Mouse (Mus musculus) liver, adult 2 months (tissue): ENCODE measurements around the gene Pik3r3. TPM values are rescaled to one million over a fixed set of nuclear protein-coding genes. Genes with fewer than 3 reads are reported as not detected.

Source experiments
- DNase-seq: peaks from one replicate; pipeline ENCODE4 v3.0.0-alpha.2; 2011; ENCODE audit warnings: low read depth, low spot score; ENCODE audit errors: extremely low read depth
- H3K27ac ChIP-seq: fragments of 200-500 bp; replicated peaks from 2 replicates; pipeline ENCODE4 v1.5.1; 2012; ENCODE audit warnings: low read depth, mild to moderate bottlenecking, control low read depth, inconsistent platforms, low read length; ENCODE audit not compliant: insufficient read depth
- H3K27me3 ChIP-seq: fragments of 200-500 bp; 2 replicates; pipeline ENCODE4 v1.6.1; 2012; ENCODE audit warnings: mild to moderate bottlenecking, moderate library complexity, low read length, inconsistent platforms; ENCODE audit not compliant: control insufficient read depth, insufficient read depth
- H3K36me3 ChIP-seq: fragments of 200-500 bp; 2 replicates; pipeline ENCODE4 v1.6.1; 2012; ENCODE audit warnings: low read length, inconsistent platforms; ENCODE audit not compliant: control insufficient read depth, insufficient read depth
- H3K4me1 ChIP-seq: fragments of 200-500 bp; 2 replicates; pipeline ENCODE4 v1.6.1; 2011; ENCODE audit warnings: low read length; ENCODE audit not compliant: control insufficient read depth, insufficient read depth
- H3K4me3 ChIP-seq: fragments of 200-500 bp; 2 replicates; pipeline ENCODE4 v1.5.1; 2011; ENCODE audit warnings: low read depth, mild to moderate bottlenecking, control low read depth, low read length, moderate library complexity; ENCODE audit not compliant: insufficient read depth
- H3K79me2 ChIP-seq: fragments of 200-500 bp; 2 replicates; pipeline ENCODE4 v1.6.1; 2012; ENCODE audit warnings: inconsistent platforms, mild to moderate bottlenecking, low read length, moderate library complexity; ENCODE audit not compliant: control insufficient read depth, insufficient read depth
- H3K9ac ChIP-seq: fragments of 200-500 bp; 2 replicates; pipeline ENCODE4 v1.6.1; 2012; ENCODE audit warnings: low read depth, mild to moderate bottlenecking, control low read depth, inconsistent platforms, low read length
- CTCF ChIP-seq: fragments of 200-500 bp; IDR thresholded peaks from 2 replicates; pipeline ENCODE4 v1.5.1; 2011; ENCODE audit warnings: low read depth, low read length, control low read depth
- POLR2A ChIP-seq: fragments of 200-500 bp; IDR thresholded peaks from 2 replicates; pipeline ENCODE4 v1.6.1; 2011; ENCODE audit warnings: low read length, control low read depth; ENCODE audit not compliant: insufficient read depth; ENCODE audit errors: extremely low read depth
- WGBS: fragments of 180-500 bp; shearing (Covaris S2); methylation state at CpG from one replicate; pipeline ENCODE4 v1.1.7; 2018; 5-methylcytosine and 5-hydroxymethylcytosine counted together
- polyA plus RNA-seq: library from polyadenylated mRNA; depleted of rRNA; stranded (reverse); fragments of >200 nt; gene quantifications from 2 replicates; pipeline ENCODE4 v1.2.3, GENCODE M21; 2012
- total RNA-seq: library from RNA; depleted of rRNA; stranded (reverse); fragments of >200 nt; gene quantifications from 2 replicates; pipeline ENCODE4 v1.2.3, GENCODE M21; 2014

Pik3r3 gene
- total and polyA plus RNA-seq, 2 experiments, result 1.3 to 1.4 TPM

DNA sequence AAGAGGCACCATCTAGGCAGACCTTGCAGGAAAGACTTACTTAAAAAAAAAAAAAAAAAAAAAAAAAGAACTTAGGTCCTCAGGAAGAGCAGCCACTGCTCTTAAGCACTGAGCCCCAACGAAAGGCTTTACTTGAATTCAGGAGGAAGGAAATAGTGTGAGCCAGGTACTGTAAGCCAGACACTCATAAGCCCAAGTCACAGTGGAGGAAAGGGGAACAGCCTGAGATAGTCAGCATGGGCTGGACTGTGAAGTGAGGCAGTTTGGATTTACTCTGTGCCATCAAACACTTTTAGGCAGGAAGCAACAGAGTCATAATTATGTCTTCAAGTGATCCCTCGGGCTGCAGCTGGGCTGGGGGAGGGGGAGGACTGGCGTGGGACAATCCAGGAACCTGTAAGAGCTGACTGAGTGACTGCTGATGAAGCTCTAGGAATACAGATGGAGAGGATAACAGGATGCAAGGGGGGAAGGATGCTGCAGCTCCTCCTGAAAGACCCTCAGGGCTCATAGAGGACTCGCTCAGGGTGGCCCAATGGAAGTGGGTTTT, 29.1 kb upstream of the Pik3r3 start:
- no peak for DNase-seq
- H3K4me3 ChIP-seq, result no peak overlapping the region
- H3K9ac ChIP-seq, result no peak overlapping the region
- H3K79me2 ChIP-seq, result no peaks in the 10 kb centered on the region
- WGBS, result 78% methylated on average over 4 of the region's 4 CpGs
- no peaks in the 10 kb centered on the region for H3K27me3 ChIP-seq
- H3K27ac ChIP-seq, result no peak overlapping the region
- H3K36me3 ChIP-seq, result no peaks in the 10 kb centered on the region
- H3K4me1 ChIP-seq, result no peaks in the 10 kb centered on the region
- TF ChIP-seq CTCF (no peak), POLR2A (no peak)

- no peak for DNase-seq
- H3K27me3 ChIP-seq, result no peaks in the 10 kb centered on the region
- no peak overlapping the region for H3K9ac ChIP-seq
- no peaks in the 10 kb centered on the region for H3K4me1 ChIP-seq
- no peak overlapping the region for H3K4me3 ChIP-seq
- H3K79me2 ChIP-seq, result no peaks in the 10 kb centered on the region
- H3K27ac ChIP-seq, result no peak overlapping the region
- 61% methylated on average over 9 of the region's 9 CpGs for WGBS
- H3K36me3 ChIP-seq, result no peaks in the 10 kb centered on the region
- TF ChIP-seq CTCF (no peak), POLR2A (no peak)
Observed at GRCm38 (mm10) chr4:116193583-116194383, 27.6 kb upstream of the Pik3r3 start.

GRCm38 (mm10) chr4:116198422-116198821, 23.0 kb upstream of the Pik3r3 start:
- Histone ChIP-seq H3K27me3 (no peaks in the 10 kb centered on the region), H3K27ac (no peak overlapping the region), H3K9ac (no peak overlapping the region), H3K79me2 (no peaks in the 10 kb centered on the region), H3K4me1 (no peaks in the 10 kb centered on the region), H3K36me3 (no peaks in the 10 kb centered on the region), H3K4me3 (no peak overlapping the region)
- no peak for TF ChIP-seq CTCF
- no peak for TF ChIP-seq POLR2A
- DNase-seq, result no peak
- 81% methylated on average over 2 of the region's 2 CpGs for WGBS

DNA sequence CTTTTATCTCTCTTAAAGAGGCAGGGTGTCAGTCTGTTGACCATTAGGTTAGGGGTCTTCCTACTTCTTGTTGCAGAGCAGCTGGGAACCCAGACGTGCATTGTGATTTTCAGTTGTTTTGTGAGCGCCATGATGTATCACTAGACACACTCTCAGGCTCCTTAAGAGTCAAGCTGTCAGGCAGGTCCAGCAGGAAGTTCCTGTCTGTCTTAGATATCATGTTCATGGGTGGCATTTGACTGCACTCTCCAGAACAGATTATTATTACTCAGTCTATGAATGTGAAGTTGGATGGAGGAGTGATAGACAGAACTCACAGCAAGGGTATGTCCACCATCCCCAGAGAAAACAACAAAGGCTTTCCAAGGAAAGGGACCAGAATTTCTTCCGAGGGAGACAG, 17.0 kb upstream of the Pik3r3 start:
- H3K4me1 ChIP-seq, result no peaks in the 10 kb centered on the region
- no peak for DNase-seq
- H3K36me3 ChIP-seq, result no peaks in the 10 kb centered on the region
- no peaks in the 10 kb centered on the region for H3K27me3 ChIP-seq
- 74% methylated on average over 3 of the region's 3 CpGs for WGBS
- no peak overlapping the region for H3K27ac ChIP-seq
- no peaks in the 10 kb centered on the region for H3K79me2 ChIP-seq
- no peak overlapping the region for H3K4me3 ChIP-seq
- TF ChIP-seq POLR2A (no peak), CTCF (no peak)
- H3K9ac ChIP-seq, result no peak overlapping the region

DNA sequence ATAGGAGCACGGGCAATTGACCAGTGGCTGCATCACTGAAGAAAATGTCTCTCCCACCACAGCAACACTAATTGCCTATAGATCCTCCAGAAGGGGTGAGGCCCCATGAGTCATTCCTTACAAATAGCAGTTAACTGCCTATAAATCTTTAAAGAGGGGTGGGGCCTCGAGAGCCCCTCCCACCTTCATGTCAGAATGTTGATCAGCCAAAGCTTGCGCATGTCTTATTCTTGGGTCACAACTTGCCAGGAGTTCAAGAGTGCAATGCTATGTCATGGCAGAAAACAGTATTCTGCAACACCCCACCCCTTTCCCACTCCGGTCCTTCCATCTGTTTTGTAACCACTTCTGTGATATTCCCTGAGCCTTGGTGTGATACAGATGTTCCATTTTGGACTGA, 14.9 kb upstream of the Pik3r3 start:
- H3K9ac ChIP-seq, result no peak overlapping the region
- H3K36me3 ChIP-seq, result no peaks in the 10 kb centered on the region
- H3K27me3 ChIP-seq, result no peaks in the 10 kb centered on the region
- no peak for DNase-seq
- 82% methylated on average over 4 of the region's 4 CpGs for WGBS
- H3K4me3 ChIP-seq, result no peak overlapping the region
- no peaks in the 10 kb centered on the region for H3K4me1 ChIP-seq
- no peaks in the 10 kb centered on the region for H3K79me2 ChIP-seq
- no peak overlapping the region for H3K27ac ChIP-seq
- TF ChIP-seq CTCF, result no peak
- no peak for TF ChIP-seq POLR2A

GRCm38 (mm10) chr4:116208891-116209290, 12.5 kb upstream of the Pik3r3 start:
- Histone ChIP-seq H3K9ac (no peak overlapping the region), H3K4me1 (no peaks in the 10 kb centered on the region), H3K4me3 (no peak overlapping the region), H3K27ac (no peak overlapping the region), H3K36me3 (no peaks in the 10 kb centered on the region), H3K27me3 (no peaks in the 10 kb centered on the region), H3K79me2 (no peaks in the 10 kb centered on the region)
- 92% methylated on average over 1 of the region's 1 CpGs for WGBS
- TF ChIP-seq POLR2A (no peak), CTCF (no peak)
- no peak for DNase-seq
